Mouse (Mus musculus) stomach, embryonic 15.5 days (tissue): ENCODE measurements around the gene Dusp11. TPM values are rescaled to one million over a fixed set of nuclear protein-coding genes. Genes with fewer than 3 reads are reported as not detected.
"Not testable (repeated sequence)": the region's sequence is repeated elsewhere in the genome, so short reads cannot be mapped to it uniquely, and the experiment has no call there.

Experiments
- ATAC-seq: fragments of 200-750 bp; cut with Nextera tagmentation; 2 replicates; pipeline ENCODE4 v1.8.0; 2017; ENCODE audit warnings: low read depth, moderate number of reproducible peaks, moderate TSS enrichment; ENCODE audit not compliant: insufficient read depth, low FRiP score
- H3K27ac ChIP-seq: fragments of 300-500 bp; sonication (generic); 2 replicates; pipeline ENCODE4 v1.5.1; 2015; ENCODE audit warnings: mild to moderate bottlenecking, inconsistent platforms
- H3K27me3 ChIP-seq: fragments of 300-500 bp; sonication (generic); replicated peaks from 2 replicates; pipeline ENCODE4 v1.6.1; 2015; ENCODE audit warnings: inconsistent platforms
- H3K36me3 ChIP-seq: fragments of 300-500 bp; sonication (generic); 2 replicates; pipeline ENCODE4 v1.6.1; 2015; ENCODE audit warnings: inconsistent platforms
- H3K4me1 ChIP-seq: fragments of 300-500 bp; sonication (generic); 2 replicates; pipeline ENCODE4 v1.6.1; 2015; ENCODE audit warnings: inconsistent platforms
- H3K4me2 ChIP-seq: fragments of 300-500 bp; sonication (generic); 2 replicates; pipeline ENCODE4 v1.6.1; 2015; ENCODE audit warnings: mild to moderate bottlenecking, inconsistent platforms
- H3K4me3 ChIP-seq: fragments of 300-500 bp; sonication (generic); replicated peaks from 2 replicates; pipeline ENCODE4 v1.5.1; 2015; ENCODE audit warnings: inconsistent platforms
- H3K9ac ChIP-seq: fragments of 300-500 bp; sonication (generic); 2 replicates; pipeline ENCODE4 v1.6.1; 2015; ENCODE audit warnings: inconsistent platforms
- H3K9me3 ChIP-seq: fragments of 300-500 bp; sonication (generic); 2 replicates; pipeline ENCODE4 v1.6.1; 2016; ENCODE audit warnings: inconsistent platforms
- WGBS: fragments of 180-500 bp; shearing (Covaris S2); methylation state at CpG from one replicate; pipeline ENCODE4 v1.1.7; 2015; 5-methylcytosine and 5-hydroxymethylcytosine counted together
- polyA plus RNA-seq: library from polyadenylated mRNA; unstranded; fragments of >200 nt; fragmentation: Nextera tagmentation; extraction: Ambion mirVana; gene quantifications from 2 replicates; pipeline ENCODE4 v1.2.1, GENCODE M21; 2015

The Dusp11 gene
- polyA plus RNA-seq, 1 experiment from 2014 or later = 39.4 TPM

DNA sequence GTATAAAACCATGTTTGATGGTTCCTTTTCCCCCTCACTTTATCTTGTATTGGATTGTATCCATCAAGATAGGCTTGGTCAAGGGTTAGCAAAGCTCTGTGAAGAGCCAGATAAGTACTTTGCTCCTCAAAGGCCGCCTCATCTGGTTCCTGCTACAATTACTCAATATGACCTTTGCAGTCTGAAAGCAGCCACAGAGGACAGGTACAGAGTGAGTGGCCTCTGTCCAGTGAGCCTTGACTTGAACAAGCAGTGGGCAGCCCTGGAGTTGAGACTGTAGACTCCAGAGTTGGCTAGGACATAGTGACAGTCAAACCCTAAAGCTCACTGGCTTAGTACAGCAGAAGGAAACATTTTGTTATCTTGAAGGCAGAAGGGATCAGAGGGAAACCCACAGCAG lies 32.2 kb downstream of the Dusp11 start:
- H3K4me2 ChIP-seq = no peak overlapping the region

DNA sequence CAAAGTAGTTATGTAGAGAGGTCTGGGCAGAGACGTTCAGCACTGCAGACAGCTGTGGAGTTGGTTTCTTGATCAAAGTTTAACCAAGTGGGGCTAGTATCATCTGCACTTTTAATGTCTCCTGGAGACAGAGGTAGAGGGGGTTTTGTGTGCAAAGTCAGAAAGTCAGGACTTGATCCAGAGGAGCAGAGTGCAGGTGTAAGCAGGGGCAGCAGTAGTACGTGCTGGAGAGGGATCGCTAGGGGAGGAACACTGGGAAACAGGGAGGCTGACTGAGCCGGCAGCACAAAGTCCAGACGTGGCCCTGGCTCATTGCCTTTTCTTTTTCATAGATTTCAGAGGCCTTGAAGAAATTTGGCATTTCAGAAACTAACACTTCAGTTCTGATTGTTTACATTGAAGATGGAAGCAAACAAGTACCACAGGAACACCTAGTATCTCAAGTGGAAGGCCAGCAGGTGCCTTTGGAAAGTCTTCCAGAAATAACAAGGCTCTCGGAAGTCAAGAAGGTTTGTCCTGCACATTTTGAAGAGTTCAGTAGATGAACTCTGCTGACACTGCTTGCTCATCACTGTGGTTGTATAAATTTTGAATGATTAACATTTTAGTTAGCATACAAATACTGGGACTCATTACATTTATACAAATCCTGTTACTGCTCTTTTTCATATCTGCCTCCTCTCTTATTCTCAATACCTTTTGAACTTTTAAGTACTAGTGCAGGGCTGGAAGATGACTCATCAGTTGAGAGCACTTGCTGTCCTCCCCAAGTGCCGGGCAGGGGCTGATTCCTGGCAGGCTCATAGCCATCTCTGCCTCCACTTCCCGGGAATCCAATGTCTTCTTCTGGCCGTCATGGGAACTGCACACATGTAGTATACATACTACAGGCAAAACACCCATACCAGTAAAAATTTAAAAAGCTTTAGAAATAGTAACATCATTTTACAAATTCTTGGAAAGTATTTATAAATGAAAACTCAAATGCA lies 33.7 kb downstream of the Dusp11 start:
- Histone ChIP-seq H3K27me3 (no peaks in the 10 kb centered on the region), H3K4me1 (no peaks in the 10 kb centered on the region), H3K9me3 (no peaks in the 10 kb centered on the region), H3K9ac (no peak overlapping the region), H3K36me3 (peaks cover 30% of the 10 kb centered on the region), H3K27ac (no peak overlapping the region), H3K4me3 (no peak overlapping the region), H3K4me2 (no peak overlapping the region)
- WGBS = 90% methylated on average over 9 of the region's 9 CpGs
- ATAC-seq = no peak

More for the DNA sequence above, 32.2 kb downstream of the Dusp11 start:
- H3K27me3 ChIP-seq = no peaks in the 10 kb centered on the region
- H3K36me3 ChIP-seq = peaks cover 27% of the 10 kb centered on the region
- H3K4me3 ChIP-seq = no peak overlapping the region
- no peak overlapping the region for H3K27ac ChIP-seq
- 72% methylated on average over 1 of the region's 1 CpGs for WGBS
- no peak overlapping the region for H3K9ac ChIP-seq
- no peaks in the 10 kb centered on the region for H3K4me1 ChIP-seq
- H3K9me3 ChIP-seq = no peaks in the 10 kb centered on the region
- no peak for ATAC-seq

DNA sequence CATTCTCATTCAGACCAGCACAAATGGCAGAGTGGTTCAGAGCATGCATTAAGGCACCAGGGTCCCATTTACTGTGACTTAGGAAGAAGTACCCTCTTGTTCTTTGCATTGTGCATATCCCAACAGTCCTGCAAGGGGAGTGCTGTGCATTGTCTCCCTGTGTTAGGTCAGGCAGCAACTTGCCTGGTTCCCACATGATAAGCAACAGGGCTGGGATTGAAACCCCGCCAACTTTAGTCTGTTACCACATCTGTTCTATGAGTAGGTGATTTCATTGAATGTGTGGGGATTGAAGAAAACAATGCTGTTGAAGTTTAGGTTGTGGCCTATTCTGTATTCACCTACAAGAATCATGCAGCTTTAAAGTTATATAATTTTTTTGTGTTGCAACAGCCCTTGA lies 34.8 kb downstream of the Dusp11 start:
- Histone ChIP-seq H3K27ac (no peak overlapping the region), H3K36me3 (peaks cover 35% of the 10 kb centered on the region)
- 83% methylated on average over 1 of the region's 1 CpGs for WGBS

DNA sequence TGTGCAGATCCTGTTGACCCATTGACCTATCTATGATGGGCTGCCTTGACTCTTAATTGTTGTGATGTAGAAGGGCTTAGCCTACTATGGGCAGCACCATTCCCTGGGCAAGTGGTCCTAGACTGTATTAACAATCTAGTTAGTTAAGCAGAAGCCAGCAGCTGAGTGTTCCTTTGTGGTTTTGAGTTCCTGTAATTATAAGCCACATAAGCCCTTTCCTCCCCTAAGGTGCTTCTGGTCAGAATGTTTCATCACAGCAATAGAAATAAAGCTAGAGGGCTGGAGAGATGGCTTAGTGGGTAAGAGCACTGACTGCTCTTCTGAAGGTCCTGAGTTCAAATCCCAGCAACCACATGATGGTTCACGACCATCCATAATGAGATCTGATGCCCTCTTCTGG lies 37.8 kb downstream of the Dusp11 start:
- Histone ChIP-seq H3K4me1 (no peaks in the 10 kb centered on the region), H3K27ac (no peak overlapping the region), H3K9me3 (no peaks in the 10 kb centered on the region), H3K36me3 (peaks cover 35% of the 10 kb centered on the region), H3K27me3 (no peaks in the 10 kb centered on the region), H3K9ac (no peak overlapping the region), H3K4me3 (no peak overlapping the region), H3K4me2 (no peak overlapping the region)
- WGBS = 93% methylated on average over 1 of the region's 1 CpGs
- ATAC-seq = no peak

More for the DNA sequence above, 34.8 kb downstream of the Dusp11 start:
- Histone ChIP-seq H3K4me1 (no peaks in the 10 kb centered on the region), H3K27me3 (no peaks in the 10 kb centered on the region), H3K9me3 (no peaks in the 10 kb centered on the region), H3K4me2 (no peak overlapping the region), H3K9ac (no peak overlapping the region), H3K4me3 (no peak overlapping the region)
- no peak for ATAC-seq

DNA sequence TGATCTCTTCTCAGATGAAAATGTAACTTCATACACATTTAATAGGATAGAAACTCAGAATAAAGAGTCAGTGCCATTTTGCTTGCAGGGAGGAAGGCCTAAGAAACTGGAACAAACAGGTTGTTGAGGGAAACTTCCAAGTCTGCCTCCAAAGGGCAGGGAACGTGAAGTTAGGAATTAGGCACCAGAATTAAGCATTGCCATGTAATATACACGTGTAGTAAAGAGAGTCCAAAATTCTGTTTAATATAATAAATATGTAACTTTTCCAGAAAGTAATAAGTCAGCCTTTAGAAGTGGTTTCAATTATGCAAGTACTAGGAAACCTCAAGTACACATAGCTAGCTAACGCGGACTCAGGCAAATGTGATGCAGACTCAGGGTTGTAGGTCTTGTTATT lies 42.1 kb downstream of the Dusp11 start:
- 88% methylated on average over 4 of the region's 4 CpGs for WGBS
- H3K9ac ChIP-seq = no peak overlapping the region
- ATAC-seq = no peak
- no peak overlapping the region for H3K4me2 ChIP-seq
- H3K4me1 ChIP-seq = peaks cover 10% of the 10 kb centered on the region
- no peaks in the 10 kb centered on the region for H3K9me3 ChIP-seq
- peaks cover 8% of the 10 kb centered on the region; the same call in 1 of the 2 replicates for H3K36me3 ChIP-seq
- H3K27me3 ChIP-seq = no peaks in the 10 kb centered on the region
- no peak overlapping the region for H3K27ac ChIP-seq
- H3K4me3 ChIP-seq = no peak overlapping the region

DNA sequence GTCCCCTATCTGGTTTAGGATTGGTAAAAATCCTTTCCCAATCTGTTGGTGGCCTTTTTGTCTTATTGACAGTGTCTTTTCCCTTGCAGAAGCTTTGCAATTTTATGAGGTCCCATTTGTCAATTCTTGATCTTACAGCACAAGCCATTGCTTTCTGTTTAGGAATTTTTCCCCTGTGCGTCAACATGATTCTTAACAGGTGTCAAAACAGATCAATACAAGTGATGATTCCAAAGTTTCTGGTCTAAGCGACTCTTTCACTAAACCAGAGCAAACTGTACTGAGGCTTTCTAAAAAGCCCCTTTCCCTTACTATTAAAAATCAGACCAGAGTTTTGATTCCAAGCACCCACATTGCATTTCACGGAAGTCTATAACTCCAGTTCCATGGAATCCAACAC lies 43.1 kb downstream of the Dusp11 start:
- not testable (repeated sequence) for H3K27me3 ChIP-seq, H3K4me3 ChIP-seq, H3K4me2 ChIP-seq, H3K4me1 ChIP-seq, H3K27ac ChIP-seq, H3K9me3 ChIP-seq, H3K36me3 ChIP-seq, H3K9ac ChIP-seq, ATAC-seq
- 91% methylated on average over 3 of the region's 3 CpGs for WGBS

DNA sequence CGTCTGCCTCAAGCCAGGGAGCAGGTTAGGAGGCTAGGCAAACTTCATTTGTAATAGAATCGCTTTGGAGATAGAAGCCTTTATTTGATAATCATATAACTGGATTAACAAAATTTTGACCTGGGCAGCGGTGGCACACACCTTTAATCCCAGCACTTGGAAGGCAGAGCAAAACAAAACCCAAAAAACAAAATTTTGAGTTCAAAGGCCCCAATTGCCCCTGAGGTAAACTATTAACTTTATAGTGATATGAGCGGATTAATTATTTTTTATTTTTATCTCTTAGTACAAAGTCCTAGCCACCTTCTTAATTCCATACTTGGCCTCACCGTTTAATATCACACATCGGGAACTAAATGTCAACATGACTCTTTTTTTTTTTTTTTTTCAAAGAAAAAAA lies 44.9 kb downstream of the Dusp11 start:
- no peaks in the 10 kb centered on the region for H3K36me3 ChIP-seq
- H3K4me2 ChIP-seq = peak overlapping the region; percentile 68
- no peaks in the 10 kb centered on the region for H3K27me3 ChIP-seq
- no peaks in the 10 kb centered on the region for H3K9me3 ChIP-seq
- 79% methylated on average over 6 of the region's 6 CpGs for WGBS
- H3K4me1 ChIP-seq = peaks cover 10% of the 10 kb centered on the region
- no peak for ATAC-seq
- H3K4me3 ChIP-seq = peak overlapping the region; percentile 56
- H3K9ac ChIP-seq = 0 out of 2 replicates have a peak overlapping the region, but pooled peaks have one; percentile 61
- no peak overlapping the region for H3K27ac ChIP-seq

DNA sequence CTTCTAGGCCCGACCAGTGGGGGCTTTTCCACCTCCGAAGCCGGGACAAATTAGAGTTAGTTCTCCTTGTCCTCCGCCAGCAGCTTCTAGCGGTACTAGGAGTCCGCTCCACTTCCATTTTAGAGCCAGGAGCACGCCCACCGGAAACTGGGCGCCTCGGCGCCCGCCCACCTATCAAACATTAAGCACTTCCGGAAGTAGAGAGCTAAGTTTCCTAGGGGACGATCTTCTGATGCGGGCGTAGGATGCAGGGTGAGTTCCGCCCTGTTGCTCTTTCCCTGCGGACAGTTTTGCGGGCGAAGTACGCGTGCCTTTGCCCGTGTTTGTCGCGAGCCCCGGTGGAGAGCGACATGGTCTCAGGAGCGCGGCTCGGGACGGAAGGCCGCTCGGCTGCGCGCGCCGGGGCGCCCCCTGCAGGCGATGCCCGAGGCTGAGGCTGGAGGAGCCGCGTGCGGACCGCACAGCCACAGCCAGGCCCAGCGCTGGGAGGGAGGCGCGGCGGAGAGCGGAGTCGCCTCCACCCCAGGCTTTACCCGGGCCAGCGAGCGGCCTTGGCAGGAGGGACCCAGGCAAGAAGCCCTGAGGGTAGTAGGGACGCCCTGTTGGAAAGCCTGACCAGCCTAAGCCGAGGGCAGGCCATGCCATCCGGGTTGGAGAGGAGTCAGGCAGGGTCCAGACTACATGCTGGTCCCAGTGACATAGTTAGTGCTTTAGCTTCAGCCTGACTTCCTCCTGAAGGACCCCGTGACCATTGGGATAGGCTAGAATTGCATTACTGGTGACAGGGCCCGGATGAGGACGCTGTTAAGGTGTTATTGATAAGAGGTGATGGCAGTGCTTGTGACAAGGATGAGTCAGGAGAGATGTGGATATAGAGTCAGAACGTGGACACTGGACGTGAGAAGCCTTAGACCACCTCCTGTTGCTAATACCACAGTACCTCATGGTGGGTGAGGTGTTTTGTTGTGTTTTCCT lies 45.6 kb downstream of the Dusp11 start, which contains the start of gene Nat8f1:
Nat8f1 (minus strand) TSS at position 149 of the 975 bp plus-strand sequence.
- H3K4me1 ChIP-seq, H3K36me3 ChIP-seq, H3K27me3 ChIP-seq, H3K9me3 ChIP-seq: not testable (repeated sequence)
- ATAC-seq = peak; percentile 94
- Histone ChIP-seq H3K9ac (peak within 1 kb of the TSS; percentile 62), H3K27ac (peak within 1 kb of the TSS; percentile 92), H3K4me2 (peak within 1 kb of the TSS; percentile 68), H3K4me3 (peak within 1 kb of the TSS; percentile 56)
- WGBS = under 1% methylated on average over 60 of the region's 61 CpGs

DNA sequence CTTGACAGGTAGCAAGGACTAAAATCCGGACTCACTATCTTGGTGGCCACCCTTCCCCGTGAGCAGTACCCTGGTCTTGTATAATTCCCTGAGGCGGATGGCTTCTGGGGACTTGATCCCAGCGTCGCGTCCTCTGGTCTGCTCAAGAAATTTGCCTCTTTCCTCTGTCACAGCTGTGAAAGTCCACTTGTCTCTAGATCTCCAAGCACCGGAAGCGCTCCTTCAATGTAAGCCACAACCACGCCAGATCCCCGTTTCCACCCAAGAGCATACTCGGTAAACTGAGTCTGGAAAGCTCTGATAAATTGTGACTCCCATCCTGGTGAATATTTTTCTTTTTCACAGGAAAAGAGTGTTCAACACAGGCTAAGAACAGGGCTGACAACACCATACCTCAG lies 46.3 kb downstream of the Dusp11 start:
- peak; percentile 12; the same call in 1 of the 2 replicates for ATAC-seq
- WGBS = 6% methylated on average over 11 of the region's 11 CpGs
- H3K9me3 ChIP-seq = no peaks in the 10 kb centered on the region
- peak overlapping the region; percentile 92 for H3K27ac ChIP-seq
- H3K27me3 ChIP-seq = no peaks in the 10 kb centered on the region
- H3K4me3 ChIP-seq = peak overlapping the region; percentile 56
- peak overlapping the region; percentile 68 for H3K4me2 ChIP-seq
- H3K4me1 ChIP-seq = peaks cover 10% of the 10 kb centered on the region
- peak overlapping the region; percentile 62 for H3K9ac ChIP-seq
- no peaks in the 10 kb centered on the region for H3K36me3 ChIP-seq

DNA sequence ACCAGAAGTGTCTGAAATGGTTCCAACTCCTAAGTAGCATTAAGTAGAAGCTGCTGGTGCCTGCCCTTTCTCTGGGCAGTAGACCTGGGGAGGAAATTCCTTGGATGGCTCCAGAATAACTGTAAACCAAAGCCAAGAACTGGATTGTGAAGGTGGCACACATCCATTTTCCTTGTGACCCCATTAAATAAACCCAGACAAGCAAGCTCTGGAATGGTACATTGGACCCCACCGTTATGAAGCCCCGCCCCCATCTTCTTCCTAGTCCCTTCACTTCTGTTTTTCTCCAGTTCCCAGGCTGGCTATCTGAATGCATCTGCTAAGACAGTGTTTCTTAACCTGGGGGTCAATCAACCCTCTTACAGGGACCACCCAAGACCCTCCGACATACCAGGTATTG lies 49.9 kb downstream of the Dusp11 start, which contains the start of gene Tprkb:
Tprkb (plus strand) TSS at position 279 of the 400 bp plus-strand sequence.
- Histone ChIP-seq H3K9me3 (no peaks in the 10 kb centered on the region), H3K27ac (no peak within 1 kb of the TSS), H3K27me3 (no peaks in the 10 kb centered on the region), H3K4me2 (no peak within 1 kb of the TSS), H3K4me1 (peaks cover 10% of the 10 kb centered on the region), H3K36me3 (no peaks in the 10 kb centered on the region), H3K4me3 (no peak within 1 kb of the TSS), H3K9ac (no peak within 1 kb of the TSS)
- WGBS = 77% methylated on average over 3 of the region's 3 CpGs
- ATAC-seq = no peak

DNA sequence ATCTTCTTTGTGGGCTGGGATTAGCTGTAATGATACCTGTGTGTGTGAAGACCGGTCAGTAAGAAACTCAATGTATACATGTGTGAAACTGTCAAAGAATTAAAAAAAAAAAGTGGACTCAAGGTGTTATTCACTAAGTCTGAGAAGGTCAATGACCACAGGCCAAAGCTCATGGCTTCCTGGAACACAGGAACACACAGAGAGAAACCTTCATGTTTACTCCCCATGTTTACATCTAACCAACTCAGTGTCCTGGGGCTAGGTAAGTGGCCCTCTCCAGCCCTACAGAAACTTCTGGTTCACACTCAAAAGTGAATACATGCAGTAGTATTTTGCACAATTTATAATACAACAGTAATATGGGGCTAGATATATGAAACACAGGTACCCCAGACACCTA lies 51.8 kb downstream of the Dusp11 start:
- no peak for ATAC-seq
- H3K9me3 ChIP-seq = no peaks in the 10 kb centered on the region
- H3K4me3 ChIP-seq = no peak overlapping the region
- H3K4me1 ChIP-seq = peaks cover under 1% of the 10 kb centered on the region; the same call in 1 of the 2 replicates
- H3K4me2 ChIP-seq = no peak overlapping the region
- no peak overlapping the region for H3K27ac ChIP-seq
- no peak overlapping the region for H3K9ac ChIP-seq
- WGBS = 97% methylated on average over 1 of the region's 1 CpGs
- no peaks in the 10 kb centered on the region for H3K36me3 ChIP-seq
- H3K27me3 ChIP-seq = no peaks in the 10 kb centered on the region
